Mouse (Mus musculus) forebrain, postnatal 0 days (tissue): Measurements from ENCODE around the gene Rusc2. TPM values are rescaled to one million over a fixed set of nuclear protein-coding genes. Genes with fewer than 3 reads are reported as not detected.

Source experiments
- ATAC-seq: fragments of 200-750 bp; cut with Nextera tagmentation; 2 replicates; pipeline ENCODE4 v1.8.0; 2017; ENCODE audit warnings: mild to moderate bottlenecking, moderate library complexity
- DNase-seq: peaks from one replicate; pipeline ENCODE4 v3.0.0-alpha.2; 2015
- H3K27ac ChIP-seq: fragments of 300-500 bp; sonication (generic); 2 replicates; pipeline ENCODE4 v1.5.1; 2014; ENCODE audit warnings: low read depth, mild to moderate bottlenecking, antibody characterized with exemption, low read length, moderate library complexity, mixed read lengths
- H3K27me3 ChIP-seq: fragments of 300-500 bp; sonication (generic); 2 replicates; pipeline ENCODE4 v1.6.1; 2014; ENCODE audit warnings: mild to moderate bottlenecking, low read length, mixed read lengths; ENCODE audit not compliant: insufficient read depth
- H3K36me3 ChIP-seq: fragments of 300-500 bp; sonication (generic); 2 replicates; pipeline ENCODE4 v1.6.1; 2014; ENCODE audit warnings: mild to moderate bottlenecking, moderate library complexity; ENCODE audit not compliant: insufficient read depth
- H3K4me1 ChIP-seq: fragments of 300-500 bp; sonication (generic); 2 replicates; pipeline ENCODE4 v1.6.1; 2014; ENCODE audit warnings: antibody characterized with exemption; ENCODE audit not compliant: insufficient read depth
- H3K4me2 ChIP-seq: fragments of 300-500 bp; sonication (generic); 2 replicates; pipeline ENCODE4 v1.6.1; 2014; ENCODE audit warnings: low read depth, mild to moderate bottlenecking, moderate library complexity
- H3K4me3 ChIP-seq: fragments of 300-500 bp; sonication (generic); 2 replicates; pipeline ENCODE4 v1.5.1; 2014; ENCODE audit warnings: low read depth, low read length, mixed read lengths
- H3K9ac ChIP-seq: fragments of 300-500 bp; sonication (generic); 2 replicates; pipeline ENCODE4 v1.6.1; 2014; ENCODE audit warnings: mild to moderate bottlenecking
- H3K9me3 ChIP-seq: fragments of 300-500 bp; sonication (generic); 2 replicates; pipeline ENCODE4 v1.6.1; 2016; ENCODE audit warnings: low read length
- CTCF ChIP-seq: sonication (generic); IDR thresholded peaks from 2 replicates; pipeline ENCODE4 v1.5.1; 2016; ENCODE audit warnings: antibody characterized with exemption, control low read depth, low read depth
- WGBS: fragments of 180-500 bp; shearing (Covaris S2); extraction: QIAGEN DNeasy Blood & Tissue Kit; methylation state at CpG from one replicate; pipeline ENCODE4 v1.1.7; 2014; 5-methylcytosine and 5-hydroxymethylcytosine counted together
- polyA plus RNA-seq: library from polyadenylated mRNA; unstranded; fragments of >200 nt; fragmentation: Nextera tagmentation; extraction: Ambion mirVana; gene quantifications from 2 replicates; pipeline ENCODE4 v1.2.1, GENCODE M21; 2015
- total RNA-seq: library from RNA; depleted of rRNA; stranded (reverse); fragments of >200 nt; gene quantifications from 2 replicates; pipeline ENCODE4 v1.2.3, GENCODE M21; 2014

Rusc2 gene
- total and polyA plus RNA-seq, 2 experiments from 2014 or later = 75.8 to 148 TPM

DNA sequence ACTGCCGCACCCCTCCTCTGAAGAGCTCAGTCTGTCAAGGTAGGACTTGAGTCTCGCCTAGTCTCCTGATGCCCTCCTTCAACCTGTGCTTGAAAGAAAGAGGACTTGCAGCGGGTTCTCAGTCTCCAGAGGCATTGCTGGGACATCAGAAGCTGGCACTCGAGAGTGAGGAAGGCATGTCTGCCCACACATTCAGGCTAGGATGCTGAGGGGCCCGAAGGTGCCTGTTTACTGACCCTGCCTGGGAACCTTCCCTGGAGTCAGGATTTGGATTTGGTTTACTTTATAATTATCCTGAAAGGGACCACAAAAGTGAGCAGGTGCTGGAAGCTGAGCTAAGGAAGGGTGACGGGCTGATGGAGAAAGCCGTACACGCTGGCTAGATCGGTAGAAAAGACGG lies 19.7 kb downstream of the Rusc2 start:
- Histone ChIP-seq H3K36me3 (peaks cover 6% of the 10 kb centered on the region; the same call in 1 of the 2 replicates), H3K4me2 (no peak overlapping the region), H3K27ac (no peak overlapping the region), H3K27me3 (no peaks in the 10 kb centered on the region), H3K4me1 (peaks cover 5% of the 10 kb centered on the region; the same call in 1 of the 2 replicates), H3K9ac (no peak overlapping the region), H3K4me3 (no peak overlapping the region), H3K9me3 (no peaks in the 10 kb centered on the region)
- WGBS = 83% methylated on average over 10 of the region's 10 CpGs
- DNase-seq (no peak), ATAC-seq (no peak)
- TF ChIP-seq CTCF = no peak

- Histone ChIP-seq H3K27ac (no peak overlapping the region), H3K9me3 (no peaks in the 10 kb centered on the region), H3K4me1 (peaks cover 7% of the 10 kb centered on the region; the same call in 1 of the 2 replicates), H3K27me3 (no peaks in the 10 kb centered on the region), H3K4me2 (no peak overlapping the region), H3K4me3 (no peak overlapping the region), H3K36me3 (peaks cover 6% of the 10 kb centered on the region; the same call in 1 of the 2 replicates), H3K9ac (no peak overlapping the region)
- TF ChIP-seq CTCF = no peak
- no peak for DNase-seq
- WGBS = 80% methylated on average over 9 of the region's 9 CpGs
- ATAC-seq = no peak
Observed at GRCm38 (mm10) chr4:43402212-43402611, 20.4 kb downstream of the Rusc2 start.

- Histone ChIP-seq H3K4me3 (no peak overlapping the region), H3K4me1 (peaks cover 20% of the 10 kb centered on the region), H3K9ac (no peak overlapping the region), H3K36me3 (peaks cover 6% of the 10 kb centered on the region; the same call in 1 of the 2 replicates), H3K9me3 (no peaks in the 10 kb centered on the region), H3K27me3 (no peaks in the 10 kb centered on the region), H3K27ac (no peak overlapping the region), H3K4me2 (no peak overlapping the region)
- ATAC-seq (no peak), DNase-seq (no peak)
- 89% methylated on average over 10 of the region's 10 CpGs for WGBS
- TF ChIP-seq CTCF = no peak
Observed at GRCm38 (mm10) chr4:43404697-43405096, 22.9 kb downstream of the Rusc2 start.

DNA sequence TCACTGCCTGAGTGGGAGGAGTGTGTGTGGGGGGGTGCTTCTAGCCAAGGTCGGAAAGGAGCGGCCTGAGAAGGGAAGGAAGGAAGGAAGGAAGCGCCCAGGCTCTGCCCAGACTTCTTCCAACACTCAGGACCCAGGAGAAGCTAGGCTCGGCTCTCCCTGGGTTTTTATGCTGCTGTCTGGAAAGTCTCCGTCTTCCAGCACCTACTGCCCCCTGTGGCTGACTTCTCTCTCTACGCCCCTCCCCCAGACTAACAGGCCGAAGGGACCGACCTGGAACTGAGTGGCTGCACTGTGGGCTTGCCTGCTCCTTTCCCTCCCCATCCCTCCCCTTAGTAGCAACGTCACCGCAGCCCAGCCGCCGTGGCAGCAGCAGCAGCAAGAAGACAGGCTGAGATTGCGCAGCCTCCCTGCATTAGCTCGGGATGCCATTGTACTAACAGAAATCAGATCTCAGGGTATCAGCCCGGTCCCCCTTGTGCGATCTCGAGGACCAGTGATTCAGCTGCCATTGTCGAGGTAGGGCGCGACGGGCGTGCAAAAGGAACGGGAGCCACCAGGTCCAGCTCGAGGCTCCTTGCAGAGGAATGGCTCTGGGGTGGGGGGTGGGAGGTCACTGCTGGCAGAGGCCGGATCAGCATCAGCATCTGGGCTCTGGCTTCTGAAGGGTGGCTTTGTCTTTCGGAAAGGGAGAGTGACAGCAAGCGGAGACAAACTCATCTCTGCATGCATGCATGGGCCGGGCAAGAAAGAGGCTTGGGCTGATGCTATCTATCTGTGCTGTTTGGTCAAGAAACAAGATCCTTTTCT lies 24.6 kb downstream of the Rusc2 start:
- WGBS = 2% methylated on average over 26 of the region's 28 CpGs
- H3K4me3 ChIP-seq = peak overlapping the region; percentile 53
- peaks cover 6% of the 10 kb centered on the region; the same call in 1 of the 2 replicates for H3K36me3 ChIP-seq
- peak overlapping the region; percentile 76 for H3K4me2 ChIP-seq
- H3K9me3 ChIP-seq = no peaks in the 10 kb centered on the region
- H3K9ac ChIP-seq = peak overlapping the region; percentile 81
- DNase-seq (peak; percentile 91), ATAC-seq (peak; percentile 95)
- peak; percentile 75 for TF ChIP-seq CTCF
- peak overlapping the region; percentile 98 for H3K27ac ChIP-seq
- no peaks in the 10 kb centered on the region for H3K27me3 ChIP-seq
- peaks cover 20% of the 10 kb centered on the region for H3K4me1 ChIP-seq

- H3K4me1 ChIP-seq = peaks cover 20% of the 10 kb centered on the region
- no peak for TF ChIP-seq CTCF
- no peaks in the 10 kb centered on the region for H3K9me3 ChIP-seq
- ATAC-seq (peak; percentile 78), DNase-seq (peak; percentile 75)
- WGBS = 65% methylated on average over 12 of the region's 12 CpGs
- H3K36me3 ChIP-seq = peaks cover under 1% of the 10 kb centered on the region; the same call in 1 of the 2 replicates
- no peaks in the 10 kb centered on the region for H3K27me3 ChIP-seq
- H3K4me3 ChIP-seq = peak overlapping the region; percentile 53
- peak overlapping the region; percentile 81 for H3K9ac ChIP-seq
- peak overlapping the region; percentile 76 for H3K4me2 ChIP-seq
- peak overlapping the region; percentile 98 for H3K27ac ChIP-seq
Observed at GRCm38 (mm10) chr4:43407071-43407920, 25.5 kb downstream of the Rusc2 start.

- no peak overlapping the region for H3K27ac ChIP-seq
- H3K4me3 ChIP-seq = no peak overlapping the region
- no peak for DNase-seq
- 89% methylated on average over 14 of the region's 14 CpGs for WGBS
- H3K27me3 ChIP-seq = no peaks in the 10 kb centered on the region
- no peaks in the 10 kb centered on the region for H3K4me1 ChIP-seq
- peaks cover 43% of the 10 kb centered on the region for H3K36me3 ChIP-seq
- H3K9me3 ChIP-seq = no peaks in the 10 kb centered on the region
- no peak overlapping the region for H3K9ac ChIP-seq
- ATAC-seq = no peak
- no peak for TF ChIP-seq CTCF
- H3K4me2 ChIP-seq = no peak overlapping the region
Observed at GRCm38 (mm10) chr4:43414761-43415160, 33.0 kb downstream of the Rusc2 start.
